Mouse (Mus musculus) Patski (cell line): Measurements from ENCODE around the gene Brd2. TPM values are rescaled to one million over a fixed set of nuclear protein-coding genes. Genes with fewer than 3 reads are reported as not detected.

Source experiments
- ATAC-seq: fragments of 100-300 bp; one replicate; pipeline ENCODE4 v1.8.0; 2021
- CTCF ChIA-PET: fragments of 350-600 bp; sonication (Branson Sonifier 250); formaldehyde crosslinking; loops from one replicate; lab custom pipeline; 2022; ENCODE audit warnings: inconsistent platforms; lab: Charles Lee
- POLR2A ChIA-PET: fragments of 350-600 bp; sonication (Branson Sonifier 250); formaldehyde crosslinking; loops from one replicate; lab custom pipeline; 2022; ENCODE audit warnings: antibody characterized with exemption, inconsistent platforms; lab: Charles Lee
- DNase-seq: peaks from one replicate; pipeline ENCODE4 v3.0.0-alpha.2; 2011; ENCODE audit warnings: low read depth, low spot score
- H3K27me3 ChIP-seq: fragments of 371-371 bp; one replicate; pipeline ENCODE4 v1.5.1; 2021
- CTCF ChIP-seq: fragments of 100-300 bp; IDR thresholded peaks from one replicate; pipeline ENCODE4 v1.5.1; 2021
- in situ Hi-C: fragments of 300-500 bp; cut with MboI; formaldehyde crosslinking; loops from 3 replicates; pipeline ENCODE4 v1.11.1; 2018; ENCODE audit warnings: low pct_unique_long_range_greater_than_20kb, mixed read lengths
- polyA plus RNA-seq: library from polyadenylated mRNA; unstranded; gene quantifications from one replicate; pipeline ENCODE4 v1.2.3, GENCODE M21; 2021

The Brd2 gene
- polyA plus RNA-seq, 1 experiment from 2014 or later = 239 TPM

- CTCF ChIA-PET = interaction anchor here (0.6 to 2.9 kb wide), 7 partner anchors 9 to 64 kb away, joined by 3 to 13 read pairs (median 3); no protein-coding TSS in a partner anchor
- ATAC-seq (no peak), DNase-seq (no peak)
- no peak for TF ChIP-seq CTCF
- POLR2A ChIA-PET = interaction anchor here (1.0 to 1.9 kb wide), 2 partner anchors 10 to 25 kb away, joined by 4 to 9 read pairs; no protein-coding TSS in a partner anchor
- H3K27me3 ChIP-seq = no peaks in the 10 kb centered on the region
- in situ Hi-C loops = loop anchor here (25.0 kb wide), 1 partner anchor 1806 kb away; the partner anchor contains the start of genes Atat1, Mrps18b and Ppp1r10
Measured at GRCm38 (mm10) chr17:34106555-34106954, 15.9 kb downstream of the Brd2 start.

GRCm38 (mm10) chr17:34104804-34105203, 17.6 kb downstream of the Brd2 start:
- no peaks in the 10 kb centered on the region for H3K27me3 ChIP-seq
- ATAC-seq (no peak), DNase-seq (no peak)
- in situ Hi-C loops = loop anchor here (5.0 to 25.0 kb wide), 2 partner anchors 62 to 1807 kb away; partner anchors contain the start of genes Atat1, Mrps18b and Ppp1r10
- TF ChIP-seq CTCF = no peak
- POLR2A ChIA-PET = interaction anchor here (1.9 kb wide), 1 partner anchor 12 kb away, joined by 9 read pairs; no protein-coding TSS in a partner anchor
- CTCF ChIA-PET = interaction anchor here (1.9 kb wide), 1 partner anchor 30 kb away, joined by 11 read pairs; no protein-coding TSS in a partner anchor

GRCm38 (mm10) chr17:34102831-34103230, 19.6 kb downstream of the Brd2 start:
- POLR2A ChIA-PET = interaction anchor here (0.8 kb wide), 1 partner anchor 25 kb away, joined by 3 read pairs; no protein-coding TSS in a partner anchor
- ATAC-seq (no peak), DNase-seq (no peak)
- in situ Hi-C loops = loop anchor here (5.0 to 25.0 kb wide), 2 partner anchors 64 to 1809 kb away; partner anchors contain the start of genes Atat1, Mrps18b and Ppp1r10
- CTCF ChIA-PET = interaction anchor here (0.6 to 3.0 kb wide), 3 partner anchors 62 to 132 kb away, joined by 3 to 16 read pairs (median 6); no protein-coding TSS in a partner anchor
- no peak for TF ChIP-seq CTCF
- H3K27me3 ChIP-seq = no peaks in the 10 kb centered on the region

- TF ChIP-seq CTCF = peak; percentile 93
- in situ Hi-C loops = loop anchor here (5.0 to 25.0 kb wide), 2 partner anchors 66 to 1811 kb away; partner anchors contain the start of genes Atat1, Mrps18b and Ppp1r10
- ChIA-PET CTCF (interaction anchor here (0.8 to 3.0 kb wide), 18 partner anchors 8 to 137 kb away, joined by 3 to 16 read pairs (median 4); partner anchors contain the start of gene H2-Ob), POLR2A (interaction anchor here (0.8 to 1.5 kb wide), 2 partner anchors 10 to 66 kb away, joined by 3 read pairs; no protein-coding TSS in a partner anchor)
- ATAC-seq = peak; percentile 69
- DNase-seq = no peak
- no peaks in the 10 kb centered on the region for H3K27me3 ChIP-seq
Measured at GRCm38 (mm10) chr17:34101604-34102032, 20.8 kb downstream of the Brd2 start.

GRCm38 (mm10) chr17:34101185-34101584, 21.2 kb downstream of the Brd2 start:
- H3K27me3 ChIP-seq = no peaks in the 10 kb centered on the region
- ChIA-PET POLR2A (interaction anchor here (0.8 to 1.5 kb wide), 2 partner anchors 11 to 67 kb away, joined by 3 read pairs; no protein-coding TSS in a partner anchor), CTCF (interaction anchor here (0.8 to 3.0 kb wide), 18 partner anchors 9 to 137 kb away, joined by 3 to 16 read pairs (median 4); partner anchors contain the start of gene H2-Ob)
- ATAC-seq (no peak), DNase-seq (no peak)
- in situ Hi-C loops = loop anchor here (5.0 to 25.0 kb wide), 2 partner anchors 66 to 1811 kb away; partner anchors contain the start of genes Atat1, Mrps18b and Ppp1r10
- TF ChIP-seq CTCF = no peak

- no peak for ATAC-seq
- ChIA-PET CTCF (interaction anchor here (1.2 kb wide), 1 partner anchor 71 kb away, joined by 5 read pairs; no protein-coding TSS in a partner anchor), POLR2A (no interaction called here)
- TF ChIP-seq CTCF = no peak
- H3K27me3 ChIP-seq = no peaks in the 10 kb centered on the region
- in situ Hi-C loops = no loop called here
- DNase-seq = no peak
Measured at GRCm38 (mm10) chr17:34099531-34099930, 22.9 kb downstream of the Brd2 start.

GRCm38 (mm10) chr17:34098709-34099479, 23.5 kb downstream of the Brd2 start:
- no peaks in the 10 kb centered on the region for H3K27me3 ChIP-seq
- in situ Hi-C loops = no loop called here
- DNase-seq (no peak), ATAC-seq (no peak)
- TF ChIP-seq CTCF = no peak
- CTCF ChIA-PET = interaction anchor here (0.8 to 1.2 kb wide), 2 partner anchors 15 to 71 kb away, joined by 3 to 5 read pairs; no protein-coding TSS in a partner anchor
- POLR2A ChIA-PET = no interaction called here

- CTCF ChIA-PET = interaction anchor here (0.8 to 0.9 kb wide), 2 partner anchors 8 to 22 kb away, joined by 3 to 4 read pairs; no protein-coding TSS in a partner anchor
- POLR2A ChIA-PET = no interaction called here
- no peak for TF ChIP-seq CTCF
- in situ Hi-C loops = no loop called here
- no peaks in the 10 kb centered on the region for H3K27me3 ChIP-seq
- ATAC-seq (no peak), DNase-seq (no peak)
Measured at GRCm38 (mm10) chr17:34097272-34097671, 25.2 kb downstream of the Brd2 start.

- no peak for TF ChIP-seq CTCF
- DNase-seq (no peak), ATAC-seq (no peak)
- ChIA-PET POLR2A (interaction anchor here (0.5 kb wide), 1 partner anchor 12 kb away, joined by 3 read pairs; no protein-coding TSS in a partner anchor), CTCF (interaction anchor here (0.8 to 0.9 kb wide), 4 partner anchors 9 to 39 kb away, joined by 3 read pairs; no protein-coding TSS in a partner anchor)
- in situ Hi-C loops = no loop called here
- H3K27me3 ChIP-seq = no peaks in the 10 kb centered on the region
Measured at GRCm38 (mm10) chr17:34096497-34097010, 25.9 kb downstream of the Brd2 start.
